Comparison of ENCODE assay signal across 8 mouse cellular contexts in genomic region chr12:17510158-17510557, GRCm38 (mm10). TPM values are rescaled to one million over a fixed set of nuclear protein-coding genes. Genes with fewer than 3 reads are reported as not detected.
A peak's percentile ranks its signal among the peaks of the same experiment; 100 is the strongest.
DNase-seq lines count a peak whose midpoint lies in the region; ATAC-seq and TF ChIP-seq lines count a peak whose summit lies in the region.

No protein-coding gene starts in this region.

- H3K4me2 ChIP-seq in midbrain, postnatal 0 days (ENCODE audit: low read depth, low read length, poor library complexity, severe bottlenecking): no peak overlapping the region
- H3K4me2 ChIP-seq in midbrain, embryonic 15.5 days: no peak overlapping the region
- H3K4me2 ChIP-seq in myocyte (ENCODE audit: low read depth): peak overlapping the region; percentile 60

- H3K9me3 ChIP-seq in midbrain, postnatal 0 days (ENCODE audit: low read length): no peaks in the 10 kb centered on the region
- no peaks in the 10 kb centered on the region for H3K9me3 ChIP-seq in midbrain, embryonic 15.5 days

- DNase-seq in midbrain, postnatal 0 days (ENCODE audit: low spot score): no peak
- peak; percentile 95 to 96 for DNase-seq in adrenal gland, adult (ENCODE audit: inconsistent age in 2 of 2, low spot score in 1 of 2)
- peak; percentile 16 to 43 for DNase-seq in heart, postnatal 14 days
- DNase-seq in left cerebral cortex, postnatal 36 days (ENCODE audit: low spot score in 2 of 2): no peak
- no peak for DNase-seq in spleen, adult 18-20 months
- DNase-seq in left cerebral cortex, adult 11 months (ENCODE audit: low spot score): no peak

- no peaks in the 10 kb centered on the region for H3K79me2 ChIP-seq in myocyte (ENCODE audit: control insufficient read depth, insufficient read depth)

- 44% methylated on average over 12 of the region's 12 CpGs for WGBS in midbrain, postnatal 0 days
- 33% methylated on average over 12 of the region's 12 CpGs for WGBS in midbrain, embryonic 15.5 days

- no peaks in the 10 kb centered on the region for H3K27me3 ChIP-seq in midbrain, postnatal 0 days (ENCODE audit: insufficient read depth, low read length)
- no peaks in the 10 kb centered on the region for H3K27me3 ChIP-seq in midbrain, embryonic 15.5 days (replicated peaks)
- H3K27me3 ChIP-seq in myocyte (ENCODE audit: control insufficient read depth, insufficient read depth, insufficient read length): no peaks in the 10 kb centered on the region

- no peak for TF ChIP-seq POLR2A in myocyte (IDR thresholded peaks at IDR 0.05; ENCODE audit: insufficient read length, low read depth)

- H3K4me3 ChIP-seq in midbrain, postnatal 0 days (ENCODE audit: low read depth, low read length): no peak overlapping the region
- no peak overlapping the region for H3K4me3 ChIP-seq in midbrain, embryonic 15.5 days
- no peak overlapping the region for H3K4me3 ChIP-seq in myocyte

- H3ac ChIP-seq in myocyte (ENCODE audit: control insufficient read depth, insufficient read length): no peak overlapping the region

- intact Hi-C loops in heart, postnatal 14 days (cut with DNase I): no loop called here
- intact Hi-C loops in left cerebral cortex, postnatal 36 days (cut with DNase I): no loop called here

- H3K4me1 ChIP-seq in midbrain, postnatal 0 days (ENCODE audit: insufficient read depth, low read length): no peaks in the 10 kb centered on the region
- H3K4me1 ChIP-seq in midbrain, embryonic 15.5 days: no peaks in the 10 kb centered on the region

- ATAC-seq in midbrain, postnatal 0 days (ENCODE audit: low FRiP score): 0 out of 2 replicates have a peak, but pooled peaks have one; percentile 38
- ATAC-seq in midbrain, embryonic 15.5 days (replicated peaks): no peak

- H3K36me3 ChIP-seq in midbrain, postnatal 0 days (ENCODE audit: insufficient read depth, low read length): no peaks in the 10 kb centered on the region
- no peaks in the 10 kb centered on the region for H3K36me3 ChIP-seq in midbrain, embryonic 15.5 days (replicated peaks)
- no peaks in the 10 kb centered on the region for H3K36me3 ChIP-seq in myocyte (ENCODE audit: control insufficient read depth, insufficient read depth)

- no peak overlapping the region for H3K9ac ChIP-seq in midbrain, postnatal 0 days (replicated peaks; ENCODE audit: low read length, poor library complexity, severe bottlenecking)
- H3K9ac ChIP-seq in midbrain, embryonic 15.5 days: no peak overlapping the region

- no peak overlapping the region for H3K27ac ChIP-seq in midbrain, postnatal 0 days (ENCODE audit: low read depth, low read length)
- no peak overlapping the region for H3K27ac ChIP-seq in midbrain, embryonic 15.5 days

- TF ChIP-seq CTCF in midbrain, postnatal 0 days (IDR thresholded peaks at IDR 0.05): no peak

TF ChIP-seq in myocyte, 11 proteins besides CTCF, POLR2A, EP300 and RAD21:
- TF ChIP-seq SRF (IDR thresholded peaks at IDR 0.05; ENCODE audit: control insufficient read depth, insufficient read length, low read depth) (no peak), CEBPB (IDR thresholded peaks at IDR 0.05; ENCODE audit: insufficient read depth, poor library complexity, severe bottlenecking) (peak; percentile 41; the same call in 1 of the 2 replicates)

RNA-seq across cellular contexts. Expression of gene Odc1, which starts 34.4 kb away (rescaled TPM):
- total RNA-seq in midbrain, postnatal 0 days (2014; rRNA removed): 181 and 197 TPM in 2 replicates
- polyA plus RNA-seq in midbrain, postnatal 0 days (2015; fragmentation: Nextera tagmentation; extraction: Ambion mirVana): 90.9 and 102 TPM in 2 replicates
- 138 and 148 TPM in 2 replicates for polyA plus RNA-seq in midbrain, embryonic 15.5 days (2015; fragmentation: Nextera tagmentation; extraction: Ambion mirVana)
- total RNA-seq in heart, postnatal 14 days (2021): 10 to 100 TPM; 50.6 to 59.0 TPM
- 199 TPM for polyA plus RNA-seq in myocyte (2012; fragmentation: generic; extraction: Trizol)
- 10 to 100 TPM; 61.0 to 62.6 TPM for total RNA-seq in left cerebral cortex, postnatal 36 days (2021)

Comparison
In these comparisons a context has a peak if more than half of its experiments do, and no peak if none do; other contexts are left out.
1. DNase-seq: peak in adrenal gland, adult (2 of 2) and heart, postnatal 14 days (2 of 2); none in midbrain, postnatal 0 days (single experiment), left cerebral cortex, postnatal 36 days (0 of 2), spleen, adult 18-20 months (0 of 2) and left cerebral cortex, adult 11 months (single experiment).